Mouse (Mus musculus) CH12.LX (cell line): ENCODE results near the gene Nuak2.

Experiments used
- CTCF ChIP-seq, 2 experiments: IDR thresholded peaks in 1 of 2; conservative IDR thresholded peaks in 1 of 2; 2 replicates each; pipeline ENCODE4 v1.5.1; 2011 to 2012; ENCODE audit warnings: low read depth in 2 of 2, low read length in 2 of 2, improper control_type of control experiment in 1 of 2, inconsistent platforms in 1 of 2, mild to moderate bottlenecking in 1 of 2, moderate library complexity in 1 of 2
- MXI1 ChIP-seq: IDR thresholded peaks from 2 replicates; pipeline ENCODE4 v1.6.1; 2011; ENCODE audit warnings: mild to moderate bottlenecking, low read depth, low read length, improper control_type of control experiment
- TCF12 ChIP-seq: IDR thresholded peaks from 2 replicates; pipeline ENCODE4 v1.6.1; 2014; ENCODE audit warnings: low read depth, mild to moderate bottlenecking, inconsistent platforms, low read length, improper control_type of control experiment

- no peak for TF ChIP-seq TCF12
- no peak for TF ChIP-seq CTCF (conservative IDR thresholded peaks at IDR 0.05 in 1 of 2, IDR thresholded peaks at IDR 0.05 in 1 of 2; ENCODE audit: low read depth in 2 of 2, low read length in 2 of 2)
- TF ChIP-seq MXI1 = no peak
Measured at GRCm38 (mm10) chr1:132311174-132311859, 4.6 kb upstream of the Nuak2 start.
